Mouse (Mus musculus) neural tube, embryonic 14.5 days (tissue): ENCODE measurements around the gene Usf3. TPM values are rescaled to one million over a fixed set of nuclear protein-coding genes. Genes with fewer than 3 reads are reported as not detected.

Experiments used
- ATAC-seq: fragments of 200-750 bp; cut with Nextera tagmentation; 2 replicates; pipeline ENCODE4 v1.8.0; 2017; ENCODE audit warnings: low read depth, mild to moderate bottlenecking, moderate TSS enrichment, moderate library complexity
- H3K27ac ChIP-seq: fragments of 300-500 bp; sonication (generic); 2 replicates; pipeline ENCODE4 v1.5.1; 2014; ENCODE audit warnings: low read depth, mild to moderate bottlenecking, control low read depth, low read length, moderate library complexity, mixed read lengths
- H3K27me3 ChIP-seq: fragments of 300-500 bp; sonication (generic); 2 replicates; pipeline ENCODE4 v1.6.1; 2014; ENCODE audit warnings: low read length; ENCODE audit not compliant: control insufficient read depth, insufficient read depth
- H3K36me3 ChIP-seq: fragments of 300-500 bp; sonication (generic); 2 replicates; pipeline ENCODE4 v1.6.1; 2014; ENCODE audit warnings: low read length, mixed read lengths; ENCODE audit not compliant: control insufficient read depth, insufficient read depth
- H3K4me1 ChIP-seq: fragments of 300-500 bp; sonication (generic); 2 replicates; pipeline ENCODE4 v1.6.1; 2014; ENCODE audit warnings: low read length; ENCODE audit not compliant: control insufficient read depth, insufficient read depth
- H3K4me2 ChIP-seq: fragments of 300-500 bp; sonication (generic); 2 replicates; pipeline ENCODE4 v1.6.1; 2014; ENCODE audit warnings: mild to moderate bottlenecking, low read depth, low read length, control low read depth
- H3K4me3 ChIP-seq: fragments of 300-500 bp; sonication (generic); 2 replicates; pipeline ENCODE4 v1.5.1; 2014; ENCODE audit warnings: low read depth, low read length, control low read depth, mixed read lengths
- H3K9ac ChIP-seq: fragments of 300-500 bp; sonication (generic); replicated peaks from 2 replicates; pipeline ENCODE4 v1.6.1; 2014; ENCODE audit warnings: low read depth, mild to moderate bottlenecking, control low read depth, low read length, mixed read lengths
- H3K9me3 ChIP-seq: fragments of 300-500 bp; sonication (generic); 2 replicates; pipeline ENCODE4 v1.6.1; 2016; ENCODE audit warnings: low read length; ENCODE audit not compliant: control insufficient read depth
- WGBS: fragments of 180-500 bp; shearing (Covaris S2); extraction: QIAGEN DNeasy Blood & Tissue Kit; methylation state at CpG from one replicate; pipeline ENCODE4 v1.1.7; 2014; 5-methylcytosine and 5-hydroxymethylcytosine counted together
- polyA plus RNA-seq: library from polyadenylated mRNA; unstranded; fragments of >200 nt; fragmentation: Nextera tagmentation; extraction: Ambion mirVana; gene quantifications from 2 replicates; pipeline ENCODE4 v1.2.1, GENCODE M21; 2014

Usf3 gene
- polyA plus RNA-seq, 1 experiment from 2014 or later = 5.8 TPM

DNA sequence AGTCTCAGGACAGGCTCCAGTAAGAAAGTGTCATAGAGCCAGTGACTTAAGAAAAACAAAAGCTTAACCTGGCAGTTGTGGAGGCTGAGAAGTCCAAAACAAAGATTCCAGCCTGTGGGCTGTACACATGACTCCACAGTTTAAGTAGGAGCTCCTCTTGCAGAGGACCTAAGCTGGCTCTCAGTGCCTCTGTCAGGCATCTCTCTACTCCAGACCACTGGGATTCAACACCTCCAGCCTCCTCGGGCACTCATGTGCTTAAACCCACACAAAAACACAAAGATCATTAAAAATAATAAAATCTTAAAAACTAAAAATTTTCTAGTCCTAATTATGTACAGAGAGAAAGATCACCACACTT is 38.0 kb downstream of the Usf3 start:
- H3K27me3 ChIP-seq = no peaks in the 10 kb centered on the region
- peaks cover 30% of the 10 kb centered on the region; the same call in 1 of the 2 replicates for H3K36me3 ChIP-seq
- H3K9me3 ChIP-seq = no peaks in the 10 kb centered on the region
- H3K4me3 ChIP-seq = no peak overlapping the region
- no peak overlapping the region for H3K4me2 ChIP-seq
- no peak overlapping the region for H3K9ac ChIP-seq
- ATAC-seq = no peak
- H3K27ac ChIP-seq = no peak overlapping the region
- WGBS = 96% methylated on average over 1 of the region's 1 CpGs
- no peaks in the 10 kb centered on the region for H3K4me1 ChIP-seq

DNA sequence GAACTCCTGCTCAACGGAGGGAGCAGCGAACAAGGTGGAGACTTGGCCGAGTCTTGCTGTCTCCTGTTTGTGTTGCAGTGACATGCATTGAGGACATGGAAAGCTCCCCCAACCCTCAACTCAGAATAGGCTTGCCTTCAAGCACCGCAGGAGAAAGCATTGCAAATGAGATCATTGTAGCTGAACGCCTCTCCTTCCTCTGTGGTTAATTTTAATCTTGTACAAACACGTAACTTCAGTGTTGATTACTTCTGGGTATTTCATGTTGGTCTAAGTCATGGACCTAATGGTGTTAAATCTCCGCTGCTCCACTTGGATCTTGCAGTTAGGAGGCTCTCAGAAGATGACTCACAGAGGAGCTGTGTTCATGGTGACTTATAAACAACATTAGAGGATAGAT is 39.7 kb downstream of the Usf3 start:
- WGBS = 95% methylated on average over 7 of the region's 7 CpGs
- Histone ChIP-seq H3K27me3 (no peaks in the 10 kb centered on the region), H3K4me3 (no peak overlapping the region), H3K4me2 (no peak overlapping the region), H3K27ac (no peak overlapping the region), H3K9ac (no peak overlapping the region), H3K9me3 (no peaks in the 10 kb centered on the region), H3K36me3 (peaks cover 33% of the 10 kb centered on the region; the same call in 1 of the 2 replicates), H3K4me1 (no peaks in the 10 kb centered on the region)
- ATAC-seq = no peak

DNA sequence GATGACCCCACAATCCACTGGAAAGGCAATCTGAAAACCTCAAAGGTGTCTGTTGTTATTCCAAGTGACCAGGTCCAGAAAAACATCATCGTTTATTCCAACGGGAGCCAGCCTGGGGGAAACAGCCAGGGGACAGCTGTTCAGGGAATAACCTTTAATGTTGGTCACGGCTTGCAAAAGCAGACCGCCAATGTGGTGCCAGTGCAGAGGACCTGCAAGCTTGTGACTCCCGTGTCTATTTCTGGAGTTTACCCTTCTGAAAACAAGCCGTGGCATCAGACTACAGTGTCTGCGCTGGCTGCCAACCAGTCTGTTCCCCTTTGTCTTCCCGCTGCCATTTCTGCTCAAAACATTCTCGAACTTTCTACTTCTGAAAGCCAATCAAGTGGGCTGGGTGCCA is 42.5 kb downstream of the Usf3 start:
- Histone ChIP-seq H3K27me3 (no peaks in the 10 kb centered on the region), H3K9me3 (no peaks in the 10 kb centered on the region), H3K27ac (no peak overlapping the region), H3K4me2 (no peak overlapping the region), H3K4me1 (no peaks in the 10 kb centered on the region), H3K9ac (no peak overlapping the region), H3K36me3 (peaks cover 41% of the 10 kb centered on the region), H3K4me3 (no peak overlapping the region)
- no peak for ATAC-seq
- 97% methylated on average over 9 of the region's 9 CpGs for WGBS

DNA sequence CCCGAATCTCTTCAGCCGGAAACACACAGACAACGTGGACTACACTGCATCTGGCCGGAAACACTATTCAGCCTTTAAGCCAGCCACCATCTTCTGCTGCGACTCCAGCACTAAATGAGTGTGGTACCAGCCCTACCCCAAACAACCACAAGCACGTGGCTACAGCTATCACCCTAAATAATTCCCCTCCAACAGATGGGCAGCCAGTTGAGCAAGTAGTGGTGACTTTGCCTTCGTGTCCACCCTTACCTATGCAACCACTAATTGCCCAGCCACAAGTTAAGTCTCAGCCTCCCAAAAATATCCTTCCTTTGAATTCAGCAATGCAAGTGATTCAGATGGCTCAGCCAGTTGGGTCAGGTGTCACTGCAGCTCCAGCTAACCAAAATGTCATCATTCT is 43.4 kb downstream of the Usf3 start:
- Histone ChIP-seq H3K9ac (no peak overlapping the region), H3K4me1 (no peaks in the 10 kb centered on the region), H3K4me3 (no peak overlapping the region), H3K27ac (no peak overlapping the region), H3K36me3 (peaks cover 45% of the 10 kb centered on the region), H3K4me2 (no peak overlapping the region), H3K27me3 (no peaks in the 10 kb centered on the region), H3K9me3 (no peaks in the 10 kb centered on the region)
- no peak for ATAC-seq
- WGBS = 96% methylated on average over 7 of the region's 7 CpGs

DNA sequence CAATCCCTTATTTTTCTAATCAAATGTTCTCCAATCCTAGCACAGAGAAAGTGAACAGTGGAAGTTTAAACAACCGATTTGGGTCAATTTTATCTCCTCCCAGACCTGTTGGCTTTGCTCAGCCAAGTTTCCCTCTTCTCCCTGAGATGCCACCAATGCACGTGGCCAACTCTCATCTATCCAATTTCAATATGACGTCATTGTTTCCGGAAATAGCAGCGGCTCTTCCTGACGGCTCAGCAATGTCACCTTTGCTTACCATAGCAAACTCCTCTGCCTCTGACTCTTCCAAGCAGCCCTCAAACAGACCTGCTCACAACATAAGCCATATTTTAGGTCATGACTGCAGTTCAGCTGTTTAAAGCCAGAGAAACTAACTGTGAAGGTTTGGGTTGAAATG is 48.4 kb downstream of the Usf3 start:
- no peak overlapping the region for H3K4me2 ChIP-seq
- no peaks in the 10 kb centered on the region for H3K4me1 ChIP-seq
- ATAC-seq = no peak
- H3K9me3 ChIP-seq = no peaks in the 10 kb centered on the region
- peaks cover 25% of the 10 kb centered on the region for H3K36me3 ChIP-seq
- WGBS = 89% methylated on average over 6 of the region's 6 CpGs
- H3K4me3 ChIP-seq = no peak overlapping the region
- no peak overlapping the region for H3K27ac ChIP-seq
- no peak overlapping the region for H3K9ac ChIP-seq
- no peaks in the 10 kb centered on the region for H3K27me3 ChIP-seq

DNA sequence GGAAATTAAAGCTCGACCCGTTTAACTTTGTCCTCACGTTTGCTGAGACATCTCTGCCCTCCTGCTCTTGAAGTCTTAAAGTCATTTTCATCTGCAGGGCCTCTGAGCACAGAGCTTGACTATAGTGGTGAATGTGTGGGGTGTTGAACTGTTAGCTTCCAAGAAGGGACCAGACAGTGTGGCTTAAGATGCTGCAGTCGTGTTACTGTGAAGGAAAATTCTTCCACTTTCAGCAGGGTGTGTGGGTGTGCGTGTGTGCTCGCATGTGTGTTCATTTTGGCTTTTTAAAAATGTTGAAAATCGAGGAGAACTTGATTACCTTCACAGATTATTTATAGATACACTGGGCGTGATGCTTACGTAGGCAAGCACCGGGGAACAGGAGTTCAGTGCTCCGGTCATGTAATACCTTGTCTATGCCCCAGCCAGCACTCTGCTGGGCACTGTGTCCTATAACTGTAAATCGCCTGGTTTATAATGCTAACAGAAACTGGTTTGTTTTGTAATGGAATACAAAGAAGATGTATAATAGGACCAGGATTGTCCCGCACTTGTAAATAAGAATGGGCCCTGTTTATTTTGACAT is 53.8 kb downstream of the Usf3 start:
- no peak overlapping the region for H3K4me3 ChIP-seq
- no peak for ATAC-seq
- 91% methylated on average over 13 of the region's 13 CpGs for WGBS

DNA sequence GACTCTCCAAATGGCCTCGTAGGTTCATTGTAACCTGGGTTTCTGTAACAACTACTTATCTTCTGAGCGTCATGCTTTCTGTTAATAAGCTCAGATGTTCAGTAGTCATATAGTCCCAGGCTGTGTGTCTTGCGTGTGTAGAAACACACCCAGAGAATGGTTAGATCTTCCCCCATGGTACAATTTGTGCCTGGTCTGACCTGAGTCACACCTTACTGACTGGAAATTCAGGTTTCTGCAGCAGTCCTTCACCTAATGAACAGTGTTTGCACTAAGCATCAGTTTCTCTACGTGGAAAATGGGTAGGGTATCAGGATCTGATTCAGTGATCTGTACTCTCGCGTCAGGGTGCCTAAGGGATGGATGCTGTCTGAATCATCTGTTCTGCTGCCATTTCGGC is 60.0 kb downstream of the Usf3 start:
- ATAC-seq = no peak
- no peaks in the 10 kb centered on the region for H3K27me3 ChIP-seq
- no peaks in the 10 kb centered on the region for H3K36me3 ChIP-seq
- WGBS = 88% methylated on average over 7 of the region's 7 CpGs
- no peak overlapping the region for H3K27ac ChIP-seq
- H3K4me2 ChIP-seq = no peak overlapping the region
- no peaks in the 10 kb centered on the region for H3K4me1 ChIP-seq
- no peak overlapping the region for H3K9ac ChIP-seq
- H3K4me3 ChIP-seq = no peak overlapping the region
- no peaks in the 10 kb centered on the region for H3K9me3 ChIP-seq

More for the DNA sequence above, 53.8 kb downstream of the Usf3 start:
- no peak overlapping the region for H3K27ac ChIP-seq
- no peak overlapping the region for H3K9ac ChIP-seq
- no peaks in the 10 kb centered on the region for H3K9me3 ChIP-seq
- H3K27me3 ChIP-seq = no peaks in the 10 kb centered on the region
- no peak overlapping the region for H3K4me2 ChIP-seq
- H3K36me3 ChIP-seq = no peaks in the 10 kb centered on the region
- H3K4me1 ChIP-seq = no peaks in the 10 kb centered on the region

DNA sequence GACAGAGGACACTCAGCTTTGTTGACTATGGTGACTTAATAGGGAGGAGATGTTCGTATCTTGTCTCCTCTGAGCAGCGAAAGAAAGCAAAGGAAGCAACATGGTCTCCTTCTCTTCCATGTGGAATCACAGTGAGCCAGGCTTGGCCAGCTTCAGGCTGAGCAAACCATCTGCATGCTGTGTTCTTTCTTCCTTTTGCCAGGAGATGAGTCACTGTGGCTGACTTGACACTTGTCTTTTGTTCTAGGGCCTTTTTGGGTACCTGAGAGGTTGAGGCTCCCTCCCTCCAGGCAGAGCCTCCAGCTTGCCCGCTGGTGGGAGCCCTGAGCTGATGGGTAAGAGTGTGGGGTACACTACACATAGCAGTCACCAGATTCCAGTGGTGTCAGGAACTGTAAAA is 64.8 kb downstream of the Usf3 start:
- H3K27me3 ChIP-seq = no peaks in the 10 kb centered on the region
- H3K36me3 ChIP-seq = no peaks in the 10 kb centered on the region
- H3K9ac ChIP-seq = no peak overlapping the region
- H3K9me3 ChIP-seq = no peaks in the 10 kb centered on the region
- ATAC-seq = no peak
- WGBS = 71% methylated on average over 3 of the region's 3 CpGs
- H3K27ac ChIP-seq = no peak overlapping the region
- H3K4me1 ChIP-seq = no peaks in the 10 kb centered on the region
- H3K4me2 ChIP-seq = no peak overlapping the region
- H3K4me3 ChIP-seq = no peak overlapping the region

DNA sequence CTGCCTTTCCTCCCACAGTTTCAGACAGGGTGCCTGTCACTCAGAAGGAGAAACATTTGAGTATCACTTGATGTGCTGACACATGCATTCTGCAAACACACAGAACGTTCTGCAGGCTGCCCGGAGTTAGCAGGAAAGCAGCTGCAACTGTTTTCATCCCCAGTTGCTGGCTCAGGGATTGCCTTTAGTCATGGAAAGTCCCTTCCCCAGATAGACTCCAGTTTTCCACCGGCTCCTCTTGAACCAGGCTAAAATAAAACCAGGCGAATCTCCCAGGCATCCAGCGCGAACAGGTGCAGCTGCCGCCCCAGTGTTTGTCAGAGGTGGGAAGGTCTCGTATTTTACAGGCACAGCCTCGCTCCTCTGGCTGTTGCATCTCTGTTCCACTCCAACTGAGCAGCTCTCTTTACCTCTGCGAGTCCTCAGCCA is 65.8 kb downstream of the Usf3 start:
- Histone ChIP-seq H3K27me3 (no peaks in the 10 kb centered on the region), H3K36me3 (no peaks in the 10 kb centered on the region), H3K9me3 (no peaks in the 10 kb centered on the region), H3K4me2 (no peak overlapping the region), H3K4me3 (no peak overlapping the region), H3K4me1 (no peaks in the 10 kb centered on the region), H3K9ac (no peak overlapping the region), H3K27ac (no peak overlapping the region)
- ATAC-seq = no peak
- WGBS = 66% methylated on average over 10 of the region's 10 CpGs
